Mouse (Mus musculus): Measurements from ENCODE around the gene Hps3.

DNA sequence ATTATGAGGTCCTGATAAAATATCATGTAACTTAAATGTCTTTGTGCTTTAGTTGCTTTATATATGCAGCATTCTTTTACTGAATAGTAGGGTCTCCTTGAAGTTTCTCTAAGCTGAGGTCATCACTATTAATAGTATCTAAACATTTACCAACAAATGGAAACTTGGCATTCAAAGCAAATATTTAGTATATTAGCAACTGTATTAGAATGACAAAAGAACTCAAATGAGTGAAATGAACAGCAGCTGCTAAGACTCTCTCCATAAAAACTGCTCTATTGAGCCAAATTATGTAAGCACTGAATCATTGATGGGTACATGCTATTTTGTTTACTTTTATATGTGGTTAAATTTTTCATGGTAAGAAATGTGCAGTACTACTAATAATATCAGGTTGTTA, 77.1 kb downstream of the Hps3 start:
- no peak for TF ChIP-seq POLR2A (IDR thresholded peaks at IDR 0.05; ENCODE audit: borderline replicate concordance, insufficient read depth, low read length)
- TF ChIP-seq CTCF (IDR thresholded peaks at IDR 0.05; ENCODE audit: borderline replicate concordance, insufficient read depth, low read depth, low read length) = no peak
